In genomic region chr12:85747343-85747742, GRCm38 (mm10) we compare ENCODE assay signal across 9 mouse cellular contexts. TPM values are rescaled to one million over a fixed set of nuclear protein-coding genes. Genes with fewer than 3 reads are reported as not detected.
DNase-seq lines count a peak whose midpoint lies in the region; ATAC-seq and TF ChIP-seq lines count a peak whose summit lies in the region.
"Had no signal": no experiment of that assay in that cellular context is flagged by ENCODE, and none has a peak within 500 bp of the region (broad histone marks: within the 10 kb centered on the region; RNA-seq: fewer than 3 reads in every experiment).

No protein-coding gene starts in this region.

- WGBS in intestine, embryonic 15.5 days, result 82% methylated on average over 10 of the region's 10 CpGs
- WGBS in midbrain, postnatal 0 days, result 90% methylated on average over 10 of the region's 10 CpGs

- 0 out of 2 replicates have a peak, but pooled peaks cover 7% of the 10 kb centered on the region for H3K27me3 ChIP-seq in intestine, embryonic 15.5 days (replicated peaks)
- H3K27me3 ChIP-seq in midbrain, postnatal 0 days (ENCODE audit: insufficient read depth, low read length), result peaks cover 14% of the 10 kb centered on the region

- H3K4me1 ChIP-seq in intestine, embryonic 15.5 days (replicated peaks), result 0 out of 2 replicates have a peak, but pooled peaks cover 10% of the 10 kb centered on the region
- no peaks in the 10 kb centered on the region; the same call in 1 of the 2 replicates for H3K4me1 ChIP-seq in midbrain, postnatal 0 days (ENCODE audit: insufficient read depth, low read length)

- H3K9me3 ChIP-seq in intestine, embryonic 15.5 days, result no peaks in the 10 kb centered on the region
- no peaks in the 10 kb centered on the region for H3K9me3 ChIP-seq in midbrain, postnatal 0 days (ENCODE audit: low read length)

- no peaks in the 10 kb centered on the region for H3K36me3 ChIP-seq in intestine, embryonic 15.5 days
- H3K36me3 ChIP-seq in midbrain, postnatal 0 days (ENCODE audit: insufficient read depth, low read length), result no peaks in the 10 kb centered on the region

- no peak for TF ChIP-seq CTCF in left cerebral cortex, adult 2 months (IDR thresholded peaks at IDR 0.05)
- no peak for TF ChIP-seq CTCF in midbrain, postnatal 0 days (IDR thresholded peaks at IDR 0.05)

- ATAC-seq in intestine, embryonic 15.5 days, result no peak
- no peak for ATAC-seq in midbrain, postnatal 0 days (ENCODE audit: low FRiP score)

- DNase-seq in heart, adult 11 months, result peak; percentile 89
- no peak for DNase-seq in heart, postnatal 36 days
- no peak for DNase-seq in left cerebral cortex, adult 2 months (ENCODE audit: extremely low spot score in 1 of 2, low spot score in 2 of 2)
- no peak for DNase-seq in left cerebral cortex, postnatal 36 days (ENCODE audit: low spot score in 2 of 2)
- DNase-seq in midbrain, postnatal 0 days (ENCODE audit: low spot score), result no peak
- no peak for DNase-seq in layer of hippocampus, adult 11-12 months (ENCODE audit: low spot score)
- no peak for DNase-seq in adrenal gland, postnatal 14 days
- DNase-seq: cerebellum, adult 11 months had no signal

- peak overlapping the region; percentile 45 for H3K4me3 ChIP-seq in left cerebral cortex, adult 2 months
- peak overlapping the region; percentile 46 for H3K4me3 ChIP-seq in intestine, embryonic 15.5 days (replicated peaks)
- peak overlapping the region; percentile 40 for H3K4me3 ChIP-seq in midbrain, postnatal 0 days (ENCODE audit: low read depth, low read length)

- peak overlapping the region; percentile 91 for H3K4me2 ChIP-seq in intestine, embryonic 15.5 days (replicated peaks)
- peak overlapping the region; percentile 83; the same call in 1 of the 2 replicates for H3K4me2 ChIP-seq in midbrain, postnatal 0 days (ENCODE audit: low read depth, low read length, poor library complexity, severe bottlenecking)

- H3K9ac ChIP-seq in intestine, embryonic 15.5 days, result no peak overlapping the region
- H3K9ac ChIP-seq in midbrain, postnatal 0 days (replicated peaks; ENCODE audit: low read length, poor library complexity, severe bottlenecking), result no peak overlapping the region

- no peak overlapping the region for H3K27ac ChIP-seq in left cerebral cortex, adult 2 months
- no peak overlapping the region for H3K27ac ChIP-seq in intestine, embryonic 15.5 days
- no peak overlapping the region for H3K27ac ChIP-seq in midbrain, postnatal 0 days (ENCODE audit: low read depth, low read length)

- intact Hi-C loops in heart, postnatal 36 days (cut with DNase I), result loop anchor here (5.0 kb wide), 1 partner anchor 330 kb away; the partner anchor contains the start of gene Tgfb3
- intact Hi-C loops in left cerebral cortex, adult 2 months (cut with DNase I), result loop anchor here (2.0 kb wide), 1 partner anchor 331 kb away; the partner anchor contains the start of gene Tgfb3
- intact Hi-C loops in left cerebral cortex, postnatal 36 days (cut with DNase I), result loop anchor here (2.0 kb wide), 1 partner anchor 69 kb away; no protein-coding TSS in a partner anchor

RNA-seq across cellular contexts. Expression of gene Flvcr2, which starts 1.0 kb away (rescaled TPM):
- 1 to 10 TPM; 2.3 to 3.1 TPM for total RNA-seq in heart, postnatal 36 days (2021)
- total RNA-seq in left cerebral cortex, adult 2 months (2021), result 1 to 10 TPM; 2.2 to 2.7 TPM
- 1 to 10 TPM; 2.2 to 2.3 TPM for total RNA-seq in left cerebral cortex, postnatal 36 days (2021)
- 2.3 and 2.4 TPM in 2 replicates for polyA plus RNA-seq in intestine, embryonic 15.5 days (2015; fragmentation: Nextera tagmentation; extraction: Ambion mirVana)
- total RNA-seq in midbrain, postnatal 0 days (2014; rRNA removed), result 4.8 and 5.5 TPM in 2 replicates
- 3.9 and 4.2 TPM in 2 replicates for polyA plus RNA-seq in midbrain, postnatal 0 days (2015; fragmentation: Nextera tagmentation; extraction: Ambion mirVana)
- 4.3 and 5.7 TPM in 2 replicates for total RNA-seq in adrenal gland, postnatal 14 days (2021)
